Mouse (Mus musculus) cerebellum, adult 11-12 months (tissue): Measurements from ENCODE around the gene Upb1.
"Not testable (repeated sequence)": the region's sequence is repeated elsewhere in the genome, so short reads cannot be mapped to it uniquely, and the experiment has no call there.

Experiments used
- DNase-seq: peaks from one replicate; pipeline ENCODE4 v3.0.0; 2022

Gene Upb1

DNA sequence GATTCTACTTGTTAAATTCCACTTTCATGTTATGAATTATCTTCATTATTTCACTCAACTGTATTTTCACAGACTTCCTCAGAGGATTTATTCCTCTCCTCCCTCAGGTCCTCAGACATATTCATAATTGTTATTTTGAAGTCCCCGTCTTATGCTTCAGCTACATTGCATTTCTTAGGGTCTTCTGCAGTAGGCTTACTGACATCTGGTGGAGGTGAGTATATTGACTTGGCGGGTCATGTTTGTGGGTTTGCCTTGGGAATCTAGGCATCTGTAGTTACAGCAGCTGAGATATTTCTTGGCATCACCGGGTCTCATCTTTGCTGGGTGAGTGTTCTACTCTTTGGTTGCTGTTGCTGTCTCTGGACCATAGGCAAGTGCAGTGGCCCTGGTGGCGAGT, at the start of gene Upb1:
Gene Upb1, plus strand, starts transcription at position 158 of the 400 bp plus-strand sequence.
- DNase-seq, result no peak

DNA sequence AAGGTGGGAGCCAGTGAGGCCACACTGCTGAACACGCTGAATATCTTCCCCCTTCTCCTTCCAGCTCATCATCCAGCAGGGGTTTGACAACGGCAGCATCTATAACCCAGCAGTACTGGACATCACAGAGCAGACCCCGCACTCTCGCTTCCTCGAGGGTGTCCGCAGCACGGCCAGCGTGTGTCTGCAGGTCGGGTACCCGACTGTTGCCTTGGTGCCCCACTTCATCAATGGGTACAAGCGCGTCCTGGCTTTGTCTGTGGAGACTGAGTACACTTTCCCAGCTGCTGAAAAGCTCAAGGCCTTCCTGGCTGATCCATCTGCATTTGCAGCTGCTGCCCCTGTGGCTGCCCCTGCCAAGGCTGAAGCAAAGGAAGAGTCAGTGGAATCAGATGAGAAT, 48.4 kb upstream of the Upb1 start:
- no peak for DNase-seq

DNA sequence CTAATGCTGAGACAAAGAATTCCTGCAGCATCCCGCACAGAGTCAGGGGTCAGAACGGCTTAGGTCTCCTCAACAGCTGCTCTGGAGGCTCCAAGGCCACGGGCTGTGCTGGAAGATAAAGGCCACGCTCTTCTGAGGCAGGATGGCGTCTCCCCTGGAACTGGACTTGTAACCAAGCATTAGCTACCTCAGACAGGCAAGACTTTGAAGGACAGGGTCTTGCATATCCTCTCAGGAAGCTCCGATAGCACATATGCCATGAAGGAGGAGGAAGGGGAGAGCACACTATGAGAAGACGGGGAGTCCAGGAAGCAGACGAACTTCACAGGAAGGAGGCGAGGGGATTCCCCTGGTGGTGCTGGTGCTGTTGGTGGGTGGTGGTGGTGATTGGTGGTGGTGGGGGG, 47.1 kb upstream of the Upb1 start:
- not testable (repeated sequence) for DNase-seq

DNA sequence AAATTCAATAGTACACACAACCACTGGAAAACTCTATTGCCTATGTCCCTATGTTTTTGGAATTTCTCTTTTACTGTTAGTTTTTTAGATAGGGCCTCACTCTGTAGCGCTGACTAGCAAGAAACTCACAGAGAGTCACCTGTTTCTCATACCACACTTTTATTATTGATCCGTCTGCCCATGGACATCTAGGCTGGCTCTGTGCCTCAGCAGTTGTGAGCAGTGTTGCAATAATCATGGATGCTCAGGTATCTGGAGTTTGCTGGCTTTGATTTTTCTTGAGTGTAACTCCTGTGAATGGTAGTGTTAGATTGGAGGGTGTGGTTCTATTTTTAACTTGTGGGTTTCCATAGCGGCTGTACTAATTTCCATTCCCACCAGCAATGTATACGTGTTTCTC, 45.6 kb upstream of the Upb1 start:
- no peak for DNase-seq

DNA sequence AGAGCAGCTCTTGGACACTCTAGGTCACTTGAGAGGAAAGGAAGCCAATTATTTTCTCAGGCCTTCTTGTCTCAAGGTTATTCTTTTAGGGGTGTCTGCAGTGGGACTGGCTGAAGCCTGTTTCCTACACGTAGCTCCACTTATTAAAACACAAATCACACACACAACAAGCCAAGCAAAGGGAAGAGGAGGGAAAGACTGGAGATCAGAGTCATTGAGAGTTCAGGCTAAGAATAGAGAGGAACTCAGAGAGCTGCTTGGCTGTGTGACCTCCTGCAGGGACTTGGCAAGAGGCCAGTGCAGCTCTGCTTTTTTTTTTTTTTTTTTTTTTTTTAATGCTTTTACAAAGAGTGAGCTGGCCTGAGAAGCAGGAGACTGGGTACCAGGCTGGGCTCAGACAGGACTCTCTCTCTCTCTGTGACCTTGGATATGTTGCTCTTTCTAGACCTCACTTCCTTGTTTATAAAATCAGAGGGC, 36.7 kb upstream of the Upb1 start:
- DNase-seq, result peak; percentile 25

DNA sequence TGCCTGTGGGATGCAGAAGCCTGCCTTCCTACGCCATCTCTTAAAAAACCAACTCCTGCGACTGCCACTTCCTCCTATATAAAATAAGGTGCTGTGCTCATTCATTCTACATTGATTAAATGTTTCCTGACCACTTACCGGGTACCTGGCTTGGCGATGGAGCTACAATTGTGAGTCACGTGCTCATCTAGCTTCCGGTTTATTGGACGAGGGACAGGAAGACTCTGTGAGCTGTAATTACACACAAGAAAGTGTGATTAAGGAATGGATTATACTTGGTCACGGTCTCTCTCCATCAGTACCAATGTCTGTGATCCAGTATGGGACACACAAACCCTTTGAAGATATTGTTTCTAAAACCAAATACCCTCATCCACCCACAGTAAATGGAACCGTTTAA, 36.1 kb upstream of the Upb1 start:
- no peak for DNase-seq

DNA sequence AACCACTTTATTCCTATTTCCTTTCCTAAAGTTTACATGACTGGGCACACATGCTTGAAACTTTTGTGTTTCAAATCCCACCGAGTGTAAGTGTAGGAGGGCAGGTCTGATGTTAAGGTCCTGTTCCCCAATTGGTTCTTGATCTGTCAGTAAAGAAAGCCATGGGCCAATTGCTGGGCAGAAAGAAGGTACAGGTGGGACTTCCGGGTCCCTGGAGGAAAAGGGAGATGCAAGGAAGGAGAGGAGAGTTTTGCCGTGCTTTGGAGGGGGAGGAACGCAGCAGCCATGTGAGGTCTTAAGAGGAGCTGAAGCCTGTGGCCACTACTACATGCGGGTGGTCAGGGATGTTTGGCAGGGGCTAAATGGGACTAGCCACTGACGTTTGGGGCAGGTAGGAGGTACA, 35.7 kb upstream of the Upb1 start:
- no peak for DNase-seq

DNA sequence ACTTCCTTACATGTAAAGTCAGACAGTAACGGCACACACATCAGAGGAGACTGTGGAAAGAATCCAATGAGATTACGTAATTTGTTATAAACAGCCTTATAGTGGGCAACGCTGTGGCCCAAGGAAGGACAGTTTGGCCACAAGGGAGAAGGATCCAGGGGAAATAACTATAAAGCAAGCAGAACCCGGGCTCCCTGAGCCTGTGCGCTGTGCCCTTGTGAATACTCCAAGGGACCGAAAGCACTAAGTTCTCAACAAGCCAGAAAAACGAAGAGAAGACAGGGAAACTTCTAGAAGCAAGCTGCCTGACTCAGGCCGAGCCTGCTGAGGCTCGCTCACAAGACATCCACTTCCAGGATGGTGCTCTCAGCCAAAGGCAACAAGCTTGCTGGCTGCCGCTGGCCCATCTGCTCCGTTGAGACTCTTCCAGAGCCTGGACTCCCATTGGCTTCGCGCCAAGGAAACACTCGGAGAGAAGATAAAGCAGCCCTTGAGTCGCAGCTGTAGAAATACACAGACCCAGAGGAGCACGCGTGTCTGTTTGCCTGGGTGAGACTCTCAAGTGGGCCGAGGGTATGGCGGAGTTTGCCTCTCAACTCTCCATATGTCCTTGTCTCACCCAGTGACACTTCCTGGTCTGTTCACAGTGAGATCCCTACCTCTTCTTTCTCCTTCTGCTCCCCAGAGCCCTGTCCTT, 27.1 kb upstream of the Upb1 start:
- DNase-seq, result peak; percentile 25

DNA sequence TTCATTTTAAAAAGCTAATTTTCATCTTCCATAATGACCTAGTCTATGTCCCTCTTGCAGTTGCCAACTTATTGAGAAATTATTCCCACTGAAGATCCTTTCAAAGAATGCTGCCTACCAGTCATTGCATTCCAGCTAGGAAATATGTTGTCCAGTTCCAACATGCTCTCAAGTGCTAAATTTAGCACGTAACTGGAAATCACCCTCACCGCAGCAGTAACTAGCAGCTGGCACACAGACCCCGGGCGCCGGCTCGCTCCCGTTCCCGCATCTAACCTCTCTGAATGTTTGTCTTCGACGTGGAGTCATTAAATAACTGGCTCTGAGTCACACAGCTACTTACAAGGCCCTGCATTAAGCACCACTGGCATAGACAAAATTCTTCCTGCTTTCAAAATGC, 22.2 kb upstream of the Upb1 start:
- DNase-seq, result no peak

DNA sequence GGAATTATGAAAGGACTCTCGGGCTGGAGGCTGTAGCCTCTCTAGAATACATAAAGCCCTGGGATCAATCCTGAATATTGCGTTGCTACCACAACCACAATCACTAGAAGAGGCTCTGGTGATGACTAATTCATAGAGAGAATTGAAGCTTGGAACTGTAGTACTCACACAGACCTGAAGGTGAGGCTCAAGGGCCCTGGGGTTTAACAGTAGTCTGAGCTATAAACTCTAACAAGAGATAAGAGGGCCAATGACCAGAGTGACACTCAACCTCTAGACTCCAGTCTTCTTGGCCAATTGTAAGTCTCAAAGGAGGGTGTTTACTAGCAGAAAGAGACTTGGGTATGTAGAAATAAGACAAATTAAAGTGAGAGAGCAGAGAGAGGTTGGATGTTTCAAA, 10.8 kb upstream of the Upb1 start:
- no peak for DNase-seq

DNA sequence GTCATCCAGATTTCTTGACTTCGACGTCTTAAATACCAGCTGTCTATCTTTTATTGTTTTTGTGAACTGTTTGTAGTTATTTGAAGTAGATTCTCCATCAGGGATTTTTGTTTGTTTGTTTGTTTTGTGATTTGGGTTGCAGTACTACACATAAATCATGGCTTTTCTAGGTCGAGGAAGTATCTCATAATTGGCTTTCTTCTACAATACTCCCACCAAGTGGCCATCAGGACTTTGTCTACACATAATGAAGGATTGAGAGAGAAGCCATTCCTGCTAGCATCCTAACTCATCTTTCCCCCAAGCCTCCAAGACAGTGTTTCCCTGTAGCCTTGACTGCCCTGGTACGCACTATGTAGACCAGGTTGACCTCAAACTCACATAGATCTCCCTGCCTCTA, 10.1 kb upstream of the Upb1 start:
- DNase-seq, result no peak

DNA sequence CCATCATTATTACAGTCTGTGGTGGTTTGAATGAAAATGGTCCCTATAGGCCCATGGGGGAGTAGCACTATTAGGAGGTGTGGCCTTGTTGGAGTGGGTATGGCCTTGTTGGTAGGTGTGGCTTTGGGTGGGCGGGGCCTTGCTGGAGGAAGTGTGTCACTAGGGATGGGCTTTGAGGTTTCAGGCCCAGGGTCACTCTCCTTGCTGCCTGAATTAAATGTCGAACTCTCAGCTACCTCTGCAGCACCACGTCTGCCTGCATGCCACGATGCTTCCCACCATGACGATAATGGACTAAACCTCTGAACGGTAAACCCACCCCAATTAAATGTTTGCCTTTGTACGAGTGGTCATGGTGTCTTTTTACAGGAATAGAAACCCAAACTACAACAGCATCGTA, 6.1 kb upstream of the Upb1 start:
- no peak for DNase-seq

DNA sequence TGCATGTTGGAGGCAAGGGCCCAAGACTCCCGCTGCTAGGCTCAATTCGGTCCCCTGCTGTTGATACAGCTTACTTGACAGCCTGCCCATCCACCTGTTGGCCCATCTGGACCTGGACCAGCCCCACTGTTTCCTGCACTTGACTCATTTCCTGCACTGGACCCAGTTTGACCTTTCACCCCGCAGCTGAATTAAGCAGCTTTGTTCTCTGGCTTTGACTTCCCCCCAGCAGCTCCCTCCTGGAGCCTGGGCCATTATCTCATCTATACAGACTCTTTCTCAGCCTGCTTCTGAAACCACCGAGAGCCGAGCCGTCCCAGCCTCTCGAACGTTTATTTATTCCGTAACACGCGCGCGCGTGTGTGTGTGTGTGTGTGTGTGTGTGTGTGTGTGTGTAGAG, 3.9 kb upstream of the Upb1 start:
- DNase-seq, result no peak

DNA sequence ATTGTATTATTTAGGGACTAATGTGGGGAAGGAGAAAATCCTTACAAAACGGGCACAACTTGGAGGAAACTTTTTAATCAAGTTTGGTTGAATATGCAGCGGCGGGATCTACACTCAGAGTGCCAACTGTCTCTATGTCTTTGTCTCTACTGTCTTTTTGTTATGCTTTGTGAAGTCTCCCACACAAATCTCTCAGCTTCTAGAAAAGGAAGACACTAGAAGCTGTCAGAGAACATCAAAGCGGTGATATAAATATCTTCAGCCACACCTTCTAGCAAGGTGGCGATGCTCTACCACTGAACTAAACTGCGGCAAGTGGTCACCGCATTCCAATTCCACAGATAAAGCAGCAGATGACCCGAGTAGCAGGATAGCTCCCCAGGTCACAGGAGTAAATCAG, 5.0 kb downstream of the Upb1 start:
- DNase-seq, result no peak

DNA sequence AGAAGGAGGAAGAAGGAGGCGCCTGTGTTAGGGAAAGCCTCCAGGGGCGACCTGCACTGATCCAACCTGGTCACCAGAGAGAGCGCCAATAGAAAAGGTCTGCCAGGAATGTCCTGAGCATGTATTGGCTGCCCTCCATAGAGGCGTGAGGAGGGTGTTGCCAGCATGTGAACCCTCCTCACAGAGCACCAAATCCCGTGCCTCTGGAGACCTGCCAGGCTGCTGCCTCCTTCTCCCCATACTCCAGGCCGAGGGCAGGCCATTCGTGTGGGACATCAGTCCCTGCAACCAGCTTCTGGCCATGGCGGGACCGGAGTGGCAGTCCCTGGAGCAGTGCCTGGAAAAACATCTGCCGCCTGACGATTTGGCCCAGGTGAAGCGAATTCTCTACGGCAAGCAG, 5.8 kb downstream of the Upb1 start:
- peak; percentile 45 for DNase-seq

DNA sequence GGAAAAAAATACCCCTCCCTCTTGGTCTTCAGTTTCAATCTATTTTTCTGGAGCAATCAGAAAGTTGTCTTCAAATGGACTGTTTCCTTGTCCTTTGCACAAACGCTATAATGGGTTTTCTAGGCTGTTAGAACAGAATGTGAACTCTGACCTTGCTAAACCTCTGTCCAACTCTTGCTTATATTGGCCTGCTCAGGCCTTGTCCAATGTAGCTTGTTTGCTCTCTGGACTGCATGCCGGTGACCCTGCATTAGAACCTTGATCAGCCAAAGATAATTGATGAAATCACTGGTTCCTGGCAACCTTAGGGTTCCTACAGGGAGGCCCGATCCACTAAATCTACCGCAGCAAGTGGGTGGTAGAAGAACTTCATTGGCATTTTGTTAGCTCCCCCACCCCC, 6.8 kb downstream of the Upb1 start:
- DNase-seq, result no peak

DNA sequence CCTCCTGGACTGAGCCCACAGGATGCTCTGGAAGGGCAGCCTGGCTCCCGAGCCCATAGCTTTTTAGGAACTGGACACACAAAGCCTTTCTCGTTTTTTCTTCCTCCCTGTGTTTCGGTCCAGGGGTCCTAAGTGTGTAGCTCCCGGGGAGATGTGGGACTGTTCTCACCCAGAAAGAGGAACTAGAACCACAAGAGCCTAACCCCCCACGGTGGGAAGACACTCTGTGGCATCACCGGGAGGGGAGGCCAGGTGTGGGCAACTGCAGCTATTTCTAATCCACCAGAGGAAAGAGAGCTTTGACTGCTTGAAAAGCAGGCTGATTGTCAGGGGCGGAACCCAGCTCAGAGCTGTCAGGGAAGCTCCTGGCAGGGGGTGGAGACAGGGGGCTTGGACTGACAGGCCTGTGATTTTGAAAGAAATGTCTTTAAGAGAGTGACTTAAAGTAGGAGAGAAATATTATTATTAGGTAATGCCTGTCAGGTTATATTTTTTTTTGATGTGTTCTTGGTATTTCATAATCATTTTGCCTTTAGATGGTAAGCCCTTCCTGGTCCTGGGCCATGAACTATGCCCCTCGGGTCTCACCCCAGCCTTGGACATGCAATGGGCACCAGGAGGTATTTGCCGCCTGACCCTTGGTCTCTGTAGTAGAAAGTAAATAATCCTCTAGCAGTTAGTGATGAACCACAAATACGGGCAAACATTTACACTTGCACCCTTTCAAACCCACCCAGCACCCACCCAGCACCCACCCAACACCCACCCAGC, 10.6 kb downstream of the Upb1 start:
- not testable (repeated sequence) for DNase-seq

DNA sequence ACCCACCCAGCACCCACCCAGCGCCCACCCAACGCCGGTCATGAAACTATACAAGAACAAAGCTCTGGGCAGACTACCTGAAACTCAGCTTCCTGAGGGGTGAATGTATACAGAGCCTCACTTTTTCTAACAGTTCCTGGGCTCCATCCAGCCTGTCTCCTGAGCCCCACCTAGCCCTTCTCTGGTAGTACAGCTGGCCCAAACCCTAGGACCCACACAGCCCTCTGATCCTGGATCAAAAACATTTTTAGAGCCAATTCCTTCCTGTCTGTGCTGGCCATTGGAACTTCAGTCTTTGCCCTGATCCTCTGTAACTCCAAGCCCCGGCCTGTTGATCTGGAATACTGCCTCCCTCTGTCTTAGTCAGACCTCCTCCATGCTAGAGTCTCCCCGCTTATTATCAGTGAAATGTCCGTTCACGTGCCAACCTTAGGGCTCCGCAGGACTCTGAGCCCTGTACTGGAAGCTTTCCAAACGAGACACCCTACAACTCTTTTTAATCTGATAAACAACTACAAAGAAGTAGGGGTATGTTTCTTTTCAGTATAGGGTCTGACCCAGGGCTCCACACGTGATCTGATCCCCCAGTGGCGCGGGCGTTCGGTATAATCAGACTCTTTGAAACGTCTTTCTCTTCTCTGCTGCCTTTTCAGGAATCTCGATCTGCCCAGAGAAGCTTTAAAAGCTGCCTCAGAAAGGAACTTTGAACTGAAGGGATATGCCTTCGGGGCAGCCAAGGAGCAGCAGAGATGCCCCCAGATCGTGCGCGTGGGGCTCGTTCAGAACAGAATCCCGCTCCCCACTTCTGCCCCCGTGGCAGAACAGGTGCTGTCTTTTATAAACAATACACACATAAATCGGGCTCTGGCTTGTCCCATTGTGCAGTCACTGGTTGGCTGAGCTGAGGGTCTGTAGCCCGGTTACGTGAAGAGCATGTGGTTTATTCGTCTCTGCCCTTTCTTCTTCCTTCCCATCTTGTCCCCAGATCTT, 11.5 kb downstream of the Upb1 start:
- DNase-seq, result no peak

DNA sequence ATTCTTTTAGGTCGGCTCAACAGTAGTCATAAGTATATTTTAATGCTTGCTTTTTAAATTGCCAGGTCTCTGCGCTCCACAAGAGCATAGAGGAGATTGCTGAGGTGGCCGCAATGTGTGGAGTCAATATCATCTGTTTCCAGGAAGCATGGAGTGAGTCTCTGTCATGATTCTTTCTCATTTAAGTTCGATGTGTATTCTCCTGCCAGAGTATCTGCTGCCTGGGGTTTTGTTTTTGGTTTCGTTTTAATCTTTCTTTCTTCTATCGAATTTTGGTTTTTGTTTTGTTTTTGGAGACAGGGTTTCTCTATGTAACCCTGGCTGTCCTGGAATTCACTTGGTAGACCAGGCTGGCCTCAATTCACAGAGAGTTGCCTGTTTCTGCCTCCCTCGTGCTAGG, 14.0 kb downstream of the Upb1 start:
- DNase-seq, result no peak

DNA sequence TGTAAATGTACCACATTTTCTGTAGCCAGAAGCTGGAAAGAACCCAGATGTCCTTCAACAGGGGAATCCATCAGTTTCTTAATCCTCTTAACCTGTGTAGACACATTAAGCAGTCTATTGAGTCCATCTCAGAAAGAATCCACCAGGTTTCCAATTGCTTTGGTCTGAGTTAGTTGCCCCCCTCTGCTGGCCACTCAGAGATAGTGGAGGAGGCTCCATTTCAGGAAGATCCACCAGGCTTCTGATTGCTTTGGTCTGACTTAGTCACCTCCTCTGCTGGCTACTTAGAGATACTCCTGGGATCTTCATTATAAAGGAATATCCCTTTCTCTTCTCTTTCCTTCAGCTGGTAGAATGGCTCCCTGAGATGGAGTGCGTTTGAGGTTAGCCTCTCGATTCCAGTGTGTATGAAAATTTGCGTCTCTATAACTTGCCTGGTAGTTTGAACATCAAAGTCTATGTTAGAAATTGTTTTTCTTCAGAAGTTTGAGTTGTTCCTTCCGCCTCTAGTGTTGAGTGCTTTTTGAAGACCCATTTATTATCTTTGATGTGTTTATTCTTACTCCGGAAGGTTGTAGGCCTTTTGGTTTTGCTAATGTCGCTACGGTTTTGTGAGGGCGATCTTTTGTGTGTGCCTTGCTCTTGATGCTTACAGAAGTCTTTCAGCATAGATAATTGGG, 16.6 kb downstream of the Upb1 start:
- DNase-seq, result no peak

DNA sequence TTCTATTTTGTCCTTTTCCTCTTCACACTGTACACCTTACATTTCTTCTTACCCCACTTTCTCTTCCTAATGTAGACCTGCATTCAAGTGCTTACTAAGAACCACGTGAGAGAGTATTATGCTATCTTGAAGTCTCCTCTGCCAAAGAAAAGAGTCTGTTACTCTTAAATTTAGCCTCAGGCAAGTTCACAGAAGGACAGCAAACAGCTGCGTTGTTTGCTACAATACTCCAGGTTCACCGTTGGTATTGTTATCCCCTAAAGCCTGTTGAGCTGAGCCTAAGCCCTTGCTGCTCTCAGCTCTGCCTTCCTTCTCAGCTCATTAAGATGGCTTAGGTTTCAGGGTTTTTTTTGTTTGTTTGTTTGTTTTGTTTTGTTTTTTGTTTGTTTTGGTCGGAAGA, 17.8 kb downstream of the Upb1 start:
- no peak for DNase-seq

DNA sequence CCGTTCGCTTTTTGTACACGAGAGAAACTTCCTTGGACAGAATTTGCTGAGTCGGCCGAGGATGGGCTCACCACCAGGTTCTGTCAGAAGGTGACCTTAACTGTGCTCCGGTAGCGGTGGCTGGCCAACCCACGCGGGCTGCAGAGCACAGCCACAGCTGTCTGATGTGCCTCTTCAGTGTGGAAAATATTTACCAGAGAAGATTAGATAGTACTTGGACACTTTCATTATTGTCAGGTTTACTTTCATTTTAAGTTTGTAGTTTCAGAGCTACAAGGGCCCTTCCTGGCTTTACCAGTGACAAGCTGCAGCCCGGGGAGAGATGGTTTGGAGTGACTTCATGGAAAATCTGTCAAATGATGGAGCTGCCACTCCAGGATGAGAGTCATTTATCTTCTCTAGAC, 23.6 kb downstream of the Upb1 start:
- no peak for DNase-seq
